Mouse (Mus musculus) fat pad, adult 2 months (tissue): ENCODE data around the gene Slc19a1.

Experiments used
- DNase-seq: peaks from one replicate; pipeline ENCODE4 v3.0.0-alpha.2; 2011; ENCODE audit warnings: low read depth, low spot score; ENCODE audit errors: extremely low read depth

Gene Slc19a1

DNA sequence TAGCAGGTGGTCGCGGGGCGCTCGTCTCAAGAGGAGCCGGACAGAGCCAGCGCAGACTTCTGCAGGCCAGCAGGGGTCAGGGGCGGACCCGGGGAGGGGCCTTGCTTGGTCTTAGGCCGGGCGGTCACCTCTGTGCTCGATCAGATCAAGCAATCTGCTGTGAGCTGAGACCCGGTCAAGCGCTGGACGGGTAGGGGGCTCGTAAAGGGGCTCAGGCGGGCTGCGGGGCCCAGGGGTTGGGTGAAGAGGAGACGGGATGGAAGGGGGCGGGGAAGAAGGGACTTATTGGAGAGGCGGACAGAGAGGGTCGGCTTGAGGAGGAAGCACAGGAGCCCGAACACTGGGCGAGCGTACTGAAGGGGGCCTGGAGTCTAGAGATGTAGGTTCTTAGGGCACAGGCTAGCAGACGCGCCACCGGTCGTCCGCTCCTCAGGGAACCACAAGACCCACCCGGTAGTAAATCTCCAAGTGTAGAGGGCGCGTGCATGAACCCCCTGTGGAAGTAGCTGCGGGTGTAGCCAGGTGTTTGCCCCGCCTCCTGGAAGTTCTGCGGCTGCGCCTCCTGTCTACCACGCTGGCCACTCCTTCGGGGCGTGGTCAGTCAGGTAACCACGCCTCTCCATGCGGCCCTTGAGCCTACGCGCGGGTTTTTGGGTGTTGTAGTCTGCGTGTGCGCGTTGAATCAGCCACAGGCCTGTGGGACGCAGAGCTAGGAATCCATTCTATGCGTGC is 716 bp downstream of the Slc19a1 start:
- peak; percentile 23 for DNase-seq

DNA sequence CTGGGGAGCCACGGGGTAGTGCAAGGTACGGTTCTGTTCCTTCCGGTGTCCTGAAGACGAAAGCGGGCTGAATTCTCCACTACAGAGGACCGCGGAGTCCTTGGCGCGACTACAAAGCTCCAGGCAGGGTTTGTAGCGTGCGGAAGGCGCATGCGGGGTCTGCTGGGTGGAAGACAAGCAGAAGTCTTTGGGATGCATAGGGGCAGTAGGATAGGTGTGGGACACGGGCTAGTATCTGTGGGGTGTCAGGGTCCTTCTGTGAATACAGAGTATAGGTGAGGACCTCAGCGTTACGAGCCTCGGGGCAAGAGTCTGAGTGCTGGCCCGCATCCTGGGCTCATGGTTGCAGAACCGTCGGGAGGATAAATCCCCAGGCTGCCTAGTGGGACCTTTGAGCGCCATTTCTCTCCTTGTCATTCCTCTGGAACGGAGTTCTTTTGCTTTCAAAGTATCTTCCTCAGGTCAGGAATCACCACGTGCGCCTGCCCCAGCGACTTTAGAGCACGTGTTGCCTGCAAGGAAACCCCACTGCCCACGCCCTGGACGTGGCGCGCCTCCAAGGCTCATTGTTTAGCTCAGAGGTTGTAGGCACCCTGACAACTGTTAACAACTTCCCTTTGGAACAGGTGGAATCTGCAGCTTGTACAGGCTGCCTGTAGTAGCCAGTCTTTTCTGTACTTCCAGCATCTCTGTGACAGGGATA is 1.4 kb downstream of the Slc19a1 start:
- DNase-seq: peak; percentile 30

DNA sequence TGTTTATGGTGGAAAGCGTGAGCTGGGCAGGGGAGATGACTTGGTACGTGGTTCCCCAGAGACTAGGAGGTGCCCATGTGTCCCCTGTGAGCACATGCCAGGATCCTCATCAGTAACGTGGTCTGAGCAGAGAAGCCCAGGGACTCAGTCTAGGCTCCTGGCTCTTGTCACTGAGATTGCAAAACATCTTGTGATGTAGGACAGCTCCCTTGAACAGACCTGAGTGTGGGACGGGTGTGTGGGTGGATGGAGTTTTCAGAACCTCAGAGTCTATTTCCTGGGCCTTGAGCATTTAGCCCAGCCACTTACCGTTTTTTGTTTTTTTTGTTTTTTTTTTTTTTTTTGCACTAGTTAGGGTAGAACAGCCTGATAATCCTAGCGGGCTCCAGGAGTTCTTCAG is 3.4 kb downstream of the Slc19a1 start:
- peak; percentile 26 for DNase-seq

DNA sequence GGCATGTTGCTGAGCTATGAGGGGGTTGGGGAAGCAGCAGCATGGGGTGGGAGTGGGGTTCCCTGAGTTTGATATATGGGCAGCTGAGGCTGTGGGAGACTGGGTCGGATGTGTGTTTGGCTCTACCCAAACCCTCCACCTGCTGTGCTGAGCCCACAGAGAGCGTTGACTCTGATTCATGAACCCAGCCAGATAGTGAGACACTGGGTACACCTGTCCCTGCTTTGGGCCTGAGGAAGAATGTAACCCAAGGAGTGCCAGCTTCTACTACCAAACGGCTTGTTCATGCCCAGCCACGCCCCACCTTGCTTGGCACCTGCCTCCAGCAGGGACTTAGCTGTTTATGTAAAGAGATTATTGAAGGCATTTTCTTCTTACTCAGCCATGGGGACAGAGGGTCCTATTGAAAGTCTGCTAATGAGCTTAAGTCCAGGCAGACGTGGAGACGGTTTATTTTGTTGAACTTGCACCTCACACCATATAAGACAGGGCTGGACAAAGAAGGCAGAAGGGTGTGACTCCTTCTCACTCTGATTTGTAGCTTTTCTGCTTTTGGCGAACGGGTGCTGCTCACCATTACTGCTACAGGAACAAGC is 6.6 kb downstream of the Slc19a1 start:
- DNase-seq: peak; percentile 18

DNA sequence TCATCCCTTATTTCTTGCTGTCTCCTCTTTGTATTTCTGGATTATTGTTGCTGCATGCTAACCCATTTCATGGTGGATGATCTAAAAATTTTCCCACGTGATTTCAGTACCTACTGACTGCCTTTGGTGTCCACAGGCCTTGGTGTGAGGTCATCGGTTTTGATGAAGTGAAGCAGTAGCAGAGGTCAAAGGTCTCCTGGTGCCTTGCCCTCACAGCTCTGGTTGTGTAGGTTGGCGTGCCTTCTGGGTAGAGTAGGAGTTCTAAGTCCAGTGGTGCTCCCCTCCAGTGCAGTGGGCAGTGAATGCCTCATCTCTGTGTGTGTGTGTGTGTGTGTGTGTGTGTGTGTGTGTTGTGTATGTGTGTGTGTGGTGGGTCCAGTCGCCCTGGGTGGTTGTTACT is 16.2 kb downstream of the Slc19a1 start:
- DNase-seq: no peak

DNA sequence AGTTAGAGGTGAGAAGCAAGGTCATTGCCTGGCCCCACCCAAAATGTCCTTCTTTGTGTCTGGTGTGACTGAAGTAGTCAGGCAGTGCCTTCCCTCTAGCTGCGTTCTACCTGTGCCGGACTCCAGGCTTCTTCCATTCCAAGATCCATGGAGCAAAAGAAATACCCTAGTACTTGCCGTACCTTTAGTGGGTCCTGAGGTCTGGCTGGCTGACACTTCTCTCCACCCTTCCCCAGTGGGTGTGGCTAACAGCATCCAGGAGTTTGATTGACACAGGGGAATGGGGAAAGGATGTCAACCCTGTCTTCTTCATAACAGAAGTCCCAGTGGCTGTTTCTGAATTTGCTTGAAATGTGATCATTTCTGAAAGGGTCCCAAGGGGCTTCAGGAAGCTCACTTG is 16.6 kb downstream of the Slc19a1 start:
- no peak for DNase-seq

DNA sequence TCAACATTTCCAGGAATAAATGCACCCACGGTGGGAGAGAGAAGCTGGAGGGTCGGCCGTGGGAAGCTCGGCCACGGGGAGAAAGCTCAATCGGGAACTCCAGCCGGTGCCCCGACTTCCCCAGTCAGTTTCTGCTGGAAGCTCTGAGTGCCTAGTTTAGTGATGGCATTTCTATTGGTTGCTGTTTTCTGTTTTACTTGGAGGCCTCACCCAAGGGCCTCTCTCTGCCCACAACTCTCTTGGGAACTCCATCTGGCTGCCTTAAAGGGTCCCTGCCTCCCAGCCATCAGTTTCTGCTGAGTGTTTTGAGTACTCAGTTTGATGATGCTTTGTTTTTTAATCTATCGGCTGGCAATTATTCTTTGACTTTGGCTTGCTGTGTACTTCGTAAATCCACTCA is 24.7 kb downstream of the Slc19a1 start:
- no peak for DNase-seq

DNA sequence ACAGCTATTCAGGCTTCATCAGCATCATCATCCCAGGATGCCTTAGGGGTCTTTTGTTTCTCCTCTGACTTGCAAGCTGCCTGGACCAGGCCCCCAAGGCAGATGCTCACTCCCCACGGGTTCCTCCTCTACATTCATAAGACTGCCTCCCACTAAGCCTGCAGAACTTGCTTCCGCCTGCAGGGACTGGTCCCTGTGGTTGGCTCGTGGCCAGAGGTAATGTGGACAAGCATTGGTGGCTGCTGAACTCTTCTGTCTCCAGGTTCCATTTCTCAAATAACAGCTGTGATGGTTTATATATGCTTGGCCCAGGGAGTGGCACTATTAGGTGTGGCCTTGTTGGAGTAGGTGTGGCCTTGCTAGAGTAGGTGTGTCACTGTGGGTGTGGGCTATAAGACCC is 29.4 kb downstream of the Slc19a1 start:
- no peak for DNase-seq

DNA sequence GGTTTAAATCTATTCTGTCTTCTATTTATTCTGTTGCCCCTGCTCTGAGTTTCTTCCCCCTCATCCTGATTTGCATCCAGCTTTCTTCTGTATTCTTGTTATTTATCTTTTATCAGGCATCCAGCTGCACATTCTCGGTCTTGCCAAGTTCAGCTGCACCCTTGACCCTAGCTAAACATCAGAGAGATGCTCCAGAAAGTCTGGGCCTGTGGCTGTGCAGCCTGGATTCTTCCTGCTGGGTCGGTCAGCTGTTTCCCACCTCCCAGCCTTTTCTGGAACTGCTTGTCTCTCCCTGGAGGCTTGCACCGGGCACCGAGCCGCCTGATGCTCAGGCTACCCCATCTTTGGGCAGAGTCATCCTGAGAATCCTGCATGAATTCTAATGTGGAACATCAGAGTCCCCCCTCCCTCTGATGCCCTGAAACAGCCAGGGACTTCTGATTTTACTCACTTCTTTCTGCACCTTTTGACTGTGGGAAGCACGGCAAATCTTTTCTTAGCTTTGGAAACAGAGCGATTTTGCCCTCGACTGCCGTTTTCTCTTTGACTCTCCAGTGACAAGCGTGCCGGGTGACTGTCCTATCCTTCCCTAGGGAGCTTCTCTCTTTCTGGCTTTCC is 30.5 kb downstream of the Slc19a1 start:
- DNase-seq: no peak

DNA sequence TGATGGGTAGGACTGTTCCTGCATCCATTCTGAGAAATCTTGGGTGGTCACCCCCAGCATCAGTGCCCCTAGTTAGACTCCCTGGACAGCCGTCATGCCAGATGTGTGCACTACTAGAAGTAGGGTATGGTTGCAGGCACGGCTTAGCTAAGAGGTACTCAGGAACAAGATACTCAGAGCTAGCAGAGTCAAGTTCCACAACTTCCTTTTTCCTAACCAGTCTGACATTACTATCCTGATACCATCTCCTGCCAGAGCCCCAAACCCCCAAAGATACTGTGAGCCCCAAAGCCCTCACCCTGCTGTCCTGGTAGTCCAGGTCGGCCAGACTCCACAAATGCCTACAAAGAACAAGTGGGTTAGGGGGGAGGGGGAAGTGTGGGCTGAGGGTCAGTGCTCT is 32.2 kb downstream of the Slc19a1 start:
- DNase-seq: no peak

DNA sequence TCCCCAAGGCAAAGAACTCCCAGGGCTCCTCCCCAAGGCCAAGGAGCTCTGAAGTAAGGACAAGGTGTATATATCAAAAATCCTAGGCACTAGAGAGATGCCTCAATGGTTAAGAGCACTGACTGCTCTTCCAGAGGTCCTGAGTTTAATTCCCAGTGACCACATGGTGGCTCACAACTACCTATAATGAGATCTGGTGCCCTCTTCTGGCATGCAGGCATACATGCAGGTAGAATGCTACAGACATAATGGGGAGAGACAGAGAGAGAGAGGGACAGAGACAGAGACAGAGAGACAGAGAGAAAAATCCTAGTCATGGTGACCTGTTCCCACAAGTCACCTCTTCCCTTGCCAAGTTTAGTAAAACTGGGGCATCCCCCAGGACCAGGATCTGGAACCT is 32.6 kb downstream of the Slc19a1 start:
- no peak for DNase-seq

DNA sequence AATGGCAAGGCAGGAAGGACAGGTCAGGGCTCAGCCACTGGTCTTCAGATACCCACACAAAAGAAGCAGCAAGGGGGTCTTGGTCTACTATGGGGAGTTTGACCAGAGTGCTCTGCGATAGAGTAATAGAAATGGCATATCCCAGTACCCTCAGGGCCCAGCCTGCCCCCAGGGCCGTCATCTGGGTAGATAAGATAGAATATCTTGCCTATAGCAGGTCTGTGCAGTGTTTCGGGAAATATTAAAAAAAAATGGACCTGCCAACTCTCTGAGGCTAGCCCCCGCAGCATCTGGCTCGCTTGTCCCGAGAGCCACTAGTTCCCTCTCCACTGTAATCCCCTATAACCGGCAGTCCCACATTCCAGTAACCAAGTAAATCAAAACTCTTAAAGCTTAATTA is 36.4 kb downstream of the Slc19a1 start:
- no peak for DNase-seq

DNA sequence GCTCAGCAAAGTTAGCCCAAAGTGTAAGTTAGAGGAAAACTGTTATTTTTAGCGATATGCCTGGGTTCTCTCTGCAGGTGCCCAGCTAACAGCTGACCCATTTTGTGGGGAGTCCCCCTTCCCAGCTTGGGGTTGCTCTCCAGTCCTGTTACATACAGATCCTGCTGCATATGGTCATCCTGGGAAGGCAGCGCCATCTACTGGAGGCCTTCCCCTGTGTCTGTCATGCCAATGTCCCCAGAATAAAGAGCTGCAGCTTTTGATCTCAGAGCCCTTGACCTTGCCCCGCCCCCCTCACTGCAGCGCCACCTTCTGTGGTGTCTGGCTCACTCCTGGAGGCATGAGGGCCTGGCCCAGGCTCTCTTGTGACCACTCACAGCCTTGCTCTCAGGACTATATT is 38.0 kb downstream of the Slc19a1 start:
- DNase-seq: no peak

DNA sequence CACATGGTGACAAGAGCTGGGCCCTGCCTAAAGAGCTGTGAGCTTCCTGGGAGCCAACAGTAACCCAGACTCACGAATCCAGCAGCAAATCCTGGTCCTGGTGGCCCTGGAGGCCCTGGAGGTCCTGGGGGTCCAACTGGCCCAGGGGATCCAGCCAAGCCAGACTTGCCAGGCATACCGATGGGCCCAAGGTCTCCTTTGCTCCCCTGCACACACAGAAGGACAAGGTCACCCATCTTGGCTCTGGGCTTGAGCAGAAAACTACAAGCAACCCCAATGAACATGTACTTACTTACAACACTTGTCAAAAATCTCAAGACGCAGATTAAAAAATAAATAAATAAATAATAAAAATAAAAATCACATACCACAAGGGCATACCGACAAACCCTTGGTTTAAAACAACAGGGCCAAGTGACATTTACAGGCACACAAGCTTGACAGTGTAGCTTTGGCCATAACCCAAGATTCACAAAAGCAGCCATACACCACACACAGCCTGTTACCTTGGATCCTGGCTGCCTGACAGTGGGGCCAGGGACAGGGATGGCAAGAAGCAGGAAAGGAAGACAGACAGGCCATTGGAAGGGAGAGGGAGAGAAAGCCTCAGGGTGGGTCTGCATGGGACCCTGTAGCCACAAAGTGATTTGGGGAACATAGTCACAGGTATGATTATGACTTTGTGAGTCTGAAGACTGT is 42.4 kb downstream of the Slc19a1 start:
- DNase-seq: no peak

DNA sequence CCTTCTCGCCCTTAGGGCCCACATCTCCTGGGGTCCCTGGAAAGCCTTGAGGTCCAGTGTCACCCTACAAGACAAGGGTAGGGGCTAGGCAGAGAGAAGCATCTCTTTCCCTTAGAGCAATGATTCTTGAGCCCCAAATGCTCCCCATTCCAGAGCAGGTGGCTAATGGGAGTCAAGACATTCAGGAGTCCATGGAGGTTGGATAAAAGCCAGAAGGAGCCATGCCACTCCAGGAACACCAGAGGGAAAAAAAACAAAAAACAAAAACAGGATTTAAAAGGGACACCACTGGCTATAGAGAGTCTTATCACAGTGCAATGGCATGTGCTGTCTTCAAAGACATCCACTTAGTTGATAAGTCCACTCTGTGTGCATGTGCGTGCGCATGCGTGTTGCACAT is 46.4 kb downstream of the Slc19a1 start:
- no peak for DNase-seq

DNA sequence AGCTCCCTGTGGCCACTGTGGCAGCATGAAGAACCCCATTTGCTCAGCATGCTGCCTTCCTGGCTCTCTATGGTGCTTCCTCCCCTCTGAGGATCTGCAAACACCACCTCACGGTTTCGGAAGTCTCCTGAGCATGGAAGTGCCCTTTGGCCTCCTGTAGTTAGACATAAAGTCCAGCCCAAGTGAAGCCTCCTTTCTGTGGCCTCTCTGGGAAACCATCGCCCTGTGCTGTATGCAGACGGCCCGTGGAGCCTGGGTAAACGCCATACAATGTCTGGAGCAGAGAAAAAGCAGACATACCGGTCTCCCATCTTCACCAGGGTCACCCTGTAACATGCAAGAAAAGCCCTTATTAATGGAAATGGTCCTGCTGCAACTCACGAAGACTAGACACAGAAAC is 46.9 kb downstream of the Slc19a1 start:
- no peak for DNase-seq

DNA sequence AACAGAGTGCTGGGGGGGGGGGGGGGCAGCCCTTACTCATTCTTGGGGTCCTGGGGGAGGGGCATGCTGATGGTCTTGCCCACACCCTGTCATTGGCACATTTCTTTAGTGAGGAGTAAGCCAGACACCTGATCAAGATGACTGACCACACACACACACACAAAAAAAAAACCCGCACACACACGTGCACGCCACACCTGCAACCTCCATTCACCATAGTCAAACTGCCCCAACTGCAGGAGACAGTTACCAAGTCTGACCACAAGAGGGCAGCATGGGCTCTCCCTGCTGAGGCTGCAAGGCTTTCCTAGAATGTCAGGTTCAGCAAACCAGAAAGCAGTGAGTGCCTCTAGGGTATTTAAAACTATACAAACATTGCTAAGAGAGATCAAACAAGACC is 50.4 kb downstream of the Slc19a1 start:
- DNase-seq: no peak

DNA sequence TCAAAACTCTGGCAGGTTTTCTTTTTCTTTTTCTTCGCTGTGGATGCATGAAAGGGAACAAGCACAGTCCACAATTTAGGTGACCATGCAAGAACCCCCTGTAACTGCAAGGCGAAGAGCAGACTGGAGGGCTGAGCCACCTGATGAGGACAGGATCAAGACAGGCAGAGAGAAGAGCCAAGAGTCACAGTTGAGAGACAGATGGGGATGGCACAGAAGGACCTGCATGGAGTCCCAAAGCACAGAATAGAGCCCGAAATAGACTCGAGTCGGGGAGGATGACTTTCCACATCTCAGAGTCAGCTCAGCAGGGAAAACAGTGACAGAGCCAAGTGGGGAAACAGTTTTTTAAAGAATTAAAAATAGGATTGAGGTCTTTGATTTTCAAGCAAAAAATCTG is 50.9 kb downstream of the Slc19a1 start:
- DNase-seq: no peak

DNA sequence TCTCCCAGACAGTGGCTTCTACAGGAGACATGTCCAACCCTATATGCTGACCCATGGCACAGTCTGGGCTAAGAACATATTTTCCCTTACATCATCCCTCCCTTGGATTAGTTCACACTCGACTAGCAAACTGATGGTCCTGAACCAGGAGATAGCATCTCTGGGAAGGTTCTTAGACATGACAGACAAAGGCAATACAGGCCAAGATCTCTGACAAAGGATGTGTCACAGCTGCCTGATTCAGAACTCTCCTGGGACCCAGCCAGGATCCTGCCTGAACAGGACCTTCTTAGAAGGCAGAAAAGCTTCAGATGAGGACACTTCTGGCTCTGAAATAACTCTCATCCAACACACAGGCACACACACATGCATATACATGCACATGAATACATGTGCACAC is 52.5 kb downstream of the Slc19a1 start:
- peak; percentile 57 for DNase-seq

DNA sequence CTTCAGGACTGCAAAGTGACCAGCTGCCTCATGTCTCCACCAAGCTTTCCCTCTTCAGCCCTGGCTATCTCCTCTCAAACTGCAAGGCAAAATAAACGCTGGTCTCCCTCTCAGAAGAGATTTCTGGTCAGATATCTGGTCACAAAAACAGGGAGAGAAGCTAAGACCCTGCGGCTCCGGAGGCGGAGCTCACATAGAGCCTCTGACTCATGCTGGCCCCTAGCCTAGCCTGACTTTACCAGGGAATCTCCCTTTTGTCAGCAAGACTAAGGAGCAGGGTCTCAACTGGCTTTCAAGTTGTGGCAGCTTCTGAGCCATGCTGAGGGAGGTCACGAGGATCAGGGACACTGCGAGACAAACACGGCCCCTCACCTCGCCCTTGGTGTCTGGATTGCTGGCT is 57.3 kb downstream of the Slc19a1 start:
- DNase-seq: no peak

DNA sequence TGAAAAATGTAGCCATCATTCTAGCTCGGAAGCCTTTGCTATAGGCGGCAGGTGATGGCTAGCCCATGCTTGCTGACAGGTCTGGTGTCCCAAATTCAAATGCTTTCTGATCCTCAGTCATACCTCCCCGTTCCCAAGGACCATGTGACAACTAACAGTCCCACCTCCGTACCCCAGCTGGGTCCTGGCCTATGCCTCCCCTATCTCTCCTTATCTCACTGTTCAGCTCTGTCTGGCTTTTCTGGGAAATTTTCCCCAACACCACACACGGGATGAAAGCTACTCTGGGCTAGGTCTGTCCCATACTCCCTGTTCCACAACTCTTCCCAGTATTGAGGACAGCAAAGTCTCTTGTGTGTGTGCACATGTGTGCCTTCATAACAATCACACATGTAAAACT is 58.0 kb downstream of the Slc19a1 start:
- no peak for DNase-seq
